Mouse (Mus musculus): ENCODE measurements around the gene Atp7a.

Gene Atp7a

GRCm38 (mm10) chrX:106080811-106081443 is 53.9 kb downstream of the Atp7a start:
- DNase-seq (ENCODE audit: extremely low read depth, low read depth), result no peak

- DNase-seq (ENCODE audit: extremely low read depth, low read depth), result no peak
Observed at GRCm38 (mm10) chrX:106082518-106082917, 55.4 kb downstream of the Atp7a start.

- no peak for DNase-seq (ENCODE audit: extremely low read depth, low read depth)
Observed at GRCm38 (mm10) chrX:106085132-106085531, 58.1 kb downstream of the Atp7a start.

DNA sequence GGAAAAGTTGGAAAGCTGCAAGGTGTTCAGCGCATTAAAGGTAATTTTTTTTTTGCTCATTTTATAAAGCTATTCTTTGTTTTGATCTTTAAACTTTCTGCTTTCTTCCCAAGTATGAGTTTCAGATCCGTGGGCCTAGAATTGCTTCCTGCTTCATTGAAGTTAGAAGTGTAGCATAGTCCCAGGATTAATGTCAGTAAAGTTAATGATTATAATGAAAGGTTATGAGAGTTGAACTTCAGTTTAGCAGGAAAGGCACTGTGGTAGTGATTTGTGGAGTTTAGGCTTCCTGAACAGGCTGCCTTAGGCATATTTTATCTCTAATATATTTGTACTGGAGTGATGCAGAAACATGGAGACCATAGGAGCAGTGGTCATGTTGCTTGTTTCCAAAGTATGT is 58.5 kb downstream of the Atp7a start:
- DNase-seq (ENCODE audit: extremely low read depth, low read depth), result no peak

DNA sequence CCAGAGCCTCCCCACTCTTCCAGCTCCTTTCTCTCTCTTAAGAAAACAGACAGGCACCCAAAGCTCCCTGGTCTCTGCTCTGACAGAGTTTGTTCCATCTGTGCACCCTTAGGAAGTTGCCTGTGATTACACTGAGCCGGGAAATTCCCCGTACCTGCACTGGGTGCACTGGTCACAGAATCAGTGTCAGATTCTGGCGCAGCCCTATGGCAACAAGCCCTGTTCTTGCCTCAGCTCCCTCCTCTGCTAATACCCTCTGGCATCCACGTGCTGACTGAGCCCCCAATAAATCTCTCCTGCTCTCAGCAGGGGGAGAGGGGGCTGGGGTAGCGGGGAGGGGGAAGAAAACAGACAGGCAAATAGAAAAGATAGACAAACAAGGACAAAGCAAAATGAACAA is 65.9 kb downstream of the Atp7a start:
- no peak for DNase-seq (ENCODE audit: extremely low read depth, low read depth)

DNA sequence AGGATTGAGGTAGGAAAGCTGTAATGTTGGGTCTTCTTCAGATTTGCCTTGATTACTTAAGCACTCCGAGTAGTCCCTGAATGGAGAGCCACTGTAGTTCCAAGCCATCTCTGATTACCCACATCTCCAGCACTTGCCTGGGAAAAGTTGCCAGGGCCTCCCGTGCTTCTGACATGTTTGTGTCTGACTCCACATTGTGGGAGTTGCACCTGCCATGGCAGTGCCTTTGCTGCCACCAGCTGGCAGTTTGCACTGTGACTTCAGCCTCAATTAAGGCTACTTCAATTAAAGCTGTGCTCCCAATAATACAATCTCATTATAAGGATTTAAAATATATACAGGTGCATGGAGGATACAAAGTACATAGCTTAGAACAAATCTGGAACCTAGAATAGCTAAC is 78.4 kb downstream of the Atp7a start:
- DNase-seq (ENCODE audit: extremely low read depth, low read depth), result no peak

GRCm38 (mm10) chrX:106113881-106114280 is 86.8 kb downstream of the Atp7a start:
- DNase-seq (ENCODE audit: extremely low read depth, low read depth), result no peak

DNA sequence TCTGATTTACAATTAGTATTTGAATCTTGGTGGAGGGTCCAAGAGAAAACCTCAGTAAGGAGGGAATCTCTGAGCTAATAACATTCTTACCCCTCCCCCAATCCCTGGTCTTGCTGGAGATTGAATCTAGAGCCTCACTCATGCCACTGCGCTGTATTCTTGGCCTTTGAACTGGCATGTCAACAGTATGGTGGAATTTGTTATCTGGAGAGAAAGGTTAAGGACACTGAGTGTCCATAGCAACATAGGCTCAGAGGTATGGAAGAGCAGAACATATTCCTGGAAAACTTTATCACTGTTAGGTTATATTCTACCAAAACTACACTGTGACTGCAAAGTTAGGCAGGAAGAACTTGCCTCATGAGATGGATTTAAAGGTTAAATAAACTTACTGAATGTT is 87.6 kb downstream of the Atp7a start:
- DNase-seq (ENCODE audit: extremely low read depth, low read depth), result no peak

- no peak for DNase-seq (ENCODE audit: extremely low read depth, low read depth)
Observed at GRCm38 (mm10) chrX:106122823-106123222, 95.7 kb downstream of the Atp7a start.

GRCm38 (mm10) chrX:106128283-106128682 is 101.2 kb downstream of the Atp7a start:
- DNase-seq (ENCODE audit: extremely low read depth, low read depth), result no peak

DNA sequence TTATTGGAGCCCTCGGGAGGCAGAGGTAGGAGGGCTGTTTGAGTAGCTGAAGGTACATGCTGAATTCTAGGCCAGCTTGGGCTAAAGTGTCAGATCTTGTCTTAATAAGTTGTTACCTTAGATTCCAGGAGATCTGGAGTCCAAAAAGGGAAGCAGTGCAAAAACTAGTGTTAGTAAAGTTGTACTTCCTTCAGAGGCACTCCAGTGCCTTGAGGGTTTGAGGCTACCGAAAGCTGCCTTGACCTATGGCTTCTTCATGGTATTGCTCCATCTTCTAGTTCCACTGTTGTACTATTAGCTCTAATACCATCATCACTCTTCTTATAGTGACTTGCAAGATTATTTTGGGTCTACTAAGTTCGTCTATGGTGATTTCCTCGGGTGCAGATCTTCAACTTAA is 102.8 kb downstream of the Atp7a start:
- no peak for DNase-seq (ENCODE audit: extremely low read depth, low read depth)

DNA sequence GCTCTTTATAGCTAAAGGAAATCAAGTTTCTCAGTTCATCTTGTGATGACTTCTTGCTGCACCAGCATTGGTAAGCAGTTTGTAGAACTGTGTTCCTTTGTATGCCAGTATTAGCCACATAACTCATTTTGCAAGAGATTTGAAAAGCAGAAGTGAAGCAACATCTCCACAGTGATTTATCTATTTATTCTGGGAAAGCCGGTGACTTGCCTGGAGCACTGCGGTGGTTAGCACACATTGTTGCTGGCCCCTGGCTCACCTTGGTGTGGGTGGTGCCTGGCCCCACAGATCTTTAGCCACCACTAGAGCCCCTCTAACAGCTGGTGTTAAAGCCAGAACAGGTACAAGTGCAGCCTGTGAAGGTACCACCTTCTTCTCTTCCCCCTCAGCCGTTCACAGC is 107.8 kb downstream of the Atp7a start:
- no peak for DNase-seq (ENCODE audit: extremely low read depth, low read depth)

DNA sequence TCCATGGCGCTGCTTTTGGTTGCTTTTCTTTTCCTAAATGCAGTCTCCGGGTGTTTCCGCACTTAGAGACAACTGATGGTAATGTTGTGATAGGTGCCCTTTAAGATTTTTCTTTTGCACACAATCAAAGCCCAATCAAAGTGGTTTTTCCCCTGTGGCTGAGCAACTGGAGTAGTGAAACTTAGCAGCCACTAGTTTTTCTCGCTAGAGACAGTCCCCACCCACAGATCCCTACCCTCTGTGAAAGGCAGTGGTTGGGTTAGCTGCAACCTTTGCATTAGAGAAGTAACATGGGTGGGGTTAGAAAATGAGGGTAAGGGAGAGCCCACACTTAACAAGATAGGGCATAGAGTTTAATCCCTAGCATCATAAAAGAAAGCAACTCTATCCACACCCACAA is 108.4 kb downstream of the Atp7a start:
- DNase-seq (ENCODE audit: extremely low read depth, low read depth), result no peak

DNA sequence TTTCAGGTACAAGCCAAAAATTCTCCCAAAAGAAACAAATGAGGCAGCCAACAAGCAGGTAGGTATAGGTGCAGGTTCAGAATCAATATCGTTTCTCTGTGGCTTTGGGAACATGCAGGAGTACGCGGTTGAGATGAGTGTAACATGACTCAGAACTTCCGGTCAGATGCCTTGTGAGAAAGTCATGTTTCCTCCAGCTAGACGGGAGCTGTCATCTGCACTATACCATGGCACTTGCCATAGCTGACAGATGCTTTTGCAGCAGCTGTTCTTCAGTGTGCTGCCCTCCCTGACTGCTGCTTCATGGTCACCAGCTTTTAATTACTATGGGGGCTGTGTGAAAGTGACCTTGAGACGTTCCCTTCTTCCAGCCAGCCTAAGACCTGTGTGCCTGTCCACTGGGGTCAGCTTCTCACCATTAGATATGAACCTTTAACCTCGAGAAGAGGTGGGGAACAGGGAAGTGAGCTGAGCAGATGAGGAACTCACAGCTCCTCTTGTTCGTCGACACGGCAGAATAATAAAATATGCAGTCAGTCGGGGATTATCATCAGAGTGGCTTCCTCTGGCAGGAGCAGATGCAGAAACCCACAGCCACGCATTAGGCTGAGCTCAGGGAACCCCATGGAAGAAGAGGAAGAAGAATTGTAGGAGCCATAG is 109.0 kb downstream of the Atp7a start:
- peak; percentile 64 for DNase-seq (ENCODE audit: extremely low read depth, low read depth)

DNA sequence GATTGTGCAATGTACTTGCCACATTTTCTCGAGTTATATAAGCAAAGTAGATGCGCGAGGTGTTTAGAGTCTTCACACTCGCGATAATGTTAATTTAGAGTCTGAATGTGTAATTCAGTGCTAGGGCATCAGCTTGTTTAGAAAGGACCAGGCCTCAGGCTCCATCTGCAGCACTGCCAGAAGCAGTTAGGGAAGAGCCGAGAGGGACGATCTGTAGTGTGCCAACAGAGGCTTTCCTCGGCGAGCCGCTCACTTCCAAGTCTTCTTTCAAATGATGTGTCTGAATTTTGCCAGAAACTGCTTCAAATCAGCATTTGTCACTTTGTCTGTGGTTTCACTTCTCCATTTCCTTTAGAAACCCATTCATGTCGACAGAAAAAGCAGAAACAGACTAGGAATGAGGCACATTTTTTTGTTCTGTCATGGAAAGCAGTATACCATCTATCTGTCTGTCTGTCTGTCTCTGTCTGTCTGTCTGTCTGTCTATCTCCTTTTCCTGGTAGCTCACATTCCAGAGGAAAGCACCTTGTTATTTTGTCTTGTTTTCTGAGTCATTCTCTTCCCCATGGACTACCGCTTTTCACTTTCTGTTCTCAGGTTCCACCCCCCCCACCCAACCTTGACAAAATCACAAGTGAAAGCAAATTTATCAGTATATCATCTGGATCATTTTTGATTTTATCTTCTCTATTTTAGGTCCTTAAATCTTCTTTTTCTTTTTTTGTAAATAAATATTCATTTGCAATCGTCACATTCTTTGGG is 112.4 kb downstream of the Atp7a start:
- peak; percentile 56 for DNase-seq (ENCODE audit: extremely low read depth, low read depth)

- no peak for DNase-seq (ENCODE audit: extremely low read depth, low read depth)
Observed at GRCm38 (mm10) chrX:106142936-106143335, 115.9 kb downstream of the Atp7a start, which contains the start of gene Tlr13. TSS of gene Tlr13 (plus strand) at chrX:106143204.

DNA sequence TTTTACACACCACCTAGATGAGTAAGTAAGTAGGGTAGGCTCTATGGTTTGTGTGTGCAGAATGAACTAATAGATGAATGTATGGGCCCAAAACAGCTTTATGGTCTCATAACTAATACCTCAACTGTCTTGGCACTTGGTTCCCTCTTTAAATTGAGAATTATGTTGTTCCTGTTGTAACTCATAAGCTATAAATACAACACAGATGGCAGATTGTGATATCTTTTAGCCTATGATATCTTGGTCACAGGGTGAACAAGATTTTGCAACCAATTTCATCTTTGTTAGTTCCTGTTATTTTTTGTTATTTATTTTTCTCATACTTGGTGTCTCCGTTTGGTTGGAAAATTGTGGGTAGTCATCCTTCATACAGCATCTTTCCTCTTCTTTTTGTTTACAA is 121.1 kb downstream of the Atp7a start:
- DNase-seq (ENCODE audit: extremely low read depth, low read depth), result no peak

GRCm38 (mm10) chrX:106149460-106149859 is 122.4 kb downstream of the Atp7a start:
- no peak for DNase-seq (ENCODE audit: extremely low read depth, low read depth)

GRCm38 (mm10) chrX:106154180-106154586 is 127.1 kb downstream of the Atp7a start:
- DNase-seq (ENCODE audit: extremely low read depth, low read depth), result peak; percentile 78

DNA sequence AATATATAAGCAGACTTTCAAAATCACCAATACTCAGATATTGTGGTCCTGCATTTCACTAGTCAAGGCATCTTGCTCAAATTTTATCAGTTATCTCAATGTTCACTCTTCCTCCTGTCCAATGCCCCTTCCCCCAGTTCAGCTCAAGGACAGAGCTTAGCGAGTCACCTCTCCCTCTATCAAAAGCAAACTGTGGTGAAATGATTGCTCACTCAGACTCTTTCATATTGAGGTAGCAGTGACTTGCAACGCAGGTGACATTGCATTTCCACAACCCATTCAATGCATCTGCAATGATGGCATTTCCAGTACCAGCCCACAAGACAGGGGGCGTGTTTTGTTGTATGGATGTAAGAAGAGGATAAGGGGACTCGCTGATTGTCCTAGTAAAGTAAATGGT is 128.8 kb downstream of the Atp7a start:
- DNase-seq (ENCODE audit: extremely low read depth, low read depth), result no peak

DNA sequence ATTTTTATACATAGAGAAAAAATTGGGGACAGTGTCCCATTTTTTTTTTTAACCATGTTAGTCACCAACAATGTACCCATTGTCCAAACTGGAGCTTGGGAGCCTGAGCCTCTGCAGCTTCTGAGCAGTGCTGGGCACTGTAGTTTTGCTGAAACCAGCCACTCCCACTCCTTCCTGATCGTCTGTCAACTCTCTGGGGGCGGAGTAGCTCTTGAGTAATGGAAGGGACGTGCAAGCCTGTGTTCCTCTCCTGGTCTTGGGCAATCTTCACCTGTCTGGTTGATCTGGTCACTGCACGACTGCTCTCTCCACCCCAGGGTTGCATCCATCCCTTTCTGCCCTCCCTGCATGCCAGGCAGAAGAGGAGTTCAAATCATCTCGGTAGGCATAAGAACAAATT is 136.9 kb downstream of the Atp7a start:
- no peak for DNase-seq (ENCODE audit: extremely low read depth, low read depth)

DNA sequence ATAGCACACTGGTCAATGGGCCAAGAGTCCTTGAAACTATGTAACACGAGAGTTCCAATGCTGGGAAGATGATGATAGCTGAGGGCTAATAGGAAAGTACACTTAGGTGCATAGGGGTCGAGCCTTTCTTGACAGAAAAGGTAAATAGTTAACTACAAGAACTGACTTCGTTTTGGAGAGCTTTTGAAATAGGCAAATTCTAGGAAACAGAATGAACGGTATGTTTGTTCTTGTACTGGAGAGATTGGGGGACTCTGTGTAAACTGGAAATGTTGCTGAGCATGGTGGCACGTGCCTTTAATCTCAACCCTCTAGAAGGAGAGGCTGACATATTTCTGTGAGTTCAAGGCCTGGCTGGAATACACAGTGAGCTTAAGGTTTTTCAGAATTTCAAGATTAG is 137.5 kb downstream of the Atp7a start:
- no peak for DNase-seq (ENCODE audit: extremely low read depth, low read depth)

DNA sequence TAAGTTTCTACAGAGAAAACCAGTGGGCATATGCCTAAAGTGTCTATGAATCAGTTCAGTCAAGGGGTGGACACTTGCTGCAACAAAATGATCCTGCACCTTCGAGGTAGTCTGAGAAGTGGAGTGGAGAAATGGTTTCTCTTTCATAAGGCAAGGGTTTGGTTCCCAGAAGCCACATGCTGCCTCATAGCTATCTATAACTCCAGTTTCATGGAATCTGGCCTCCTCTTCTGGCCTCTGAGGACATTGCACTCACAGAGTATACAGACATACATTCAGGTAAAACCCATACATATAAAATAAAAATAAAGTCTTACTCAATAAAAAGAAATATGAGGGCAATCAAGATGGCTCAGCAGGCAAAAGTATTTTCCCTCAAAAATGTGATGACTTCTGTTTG is 138.0 kb downstream of the Atp7a start:
- no peak for DNase-seq (ENCODE audit: extremely low read depth, low read depth)
